Mouse (Mus musculus) intestine, postnatal 0 days (tissue): Measurements from ENCODE around the gene Nbea. TPM values are rescaled to one million over a fixed set of nuclear protein-coding genes. Genes with fewer than 3 reads are reported as not detected.

Experiments used
- ATAC-seq: fragments of 200-750 bp; cut with Nextera tagmentation; 2 replicates; pipeline ENCODE4 v1.8.0; 2017; ENCODE audit warnings: mild to moderate bottlenecking, moderate TSS enrichment, moderate library complexity
- H3K27ac ChIP-seq: fragments of 300-500 bp; sonication (generic); 2 replicates; pipeline ENCODE4 v1.5.1; 2014; ENCODE audit warnings: mild to moderate bottlenecking, low read depth, low read length, moderate library complexity
- H3K27me3 ChIP-seq: fragments of 300-500 bp; sonication (generic); replicated peaks from 2 replicates; pipeline ENCODE4 v1.6.1; 2014; ENCODE audit warnings: low read length, mixed read lengths; ENCODE audit not compliant: control insufficient read depth, insufficient read depth
- H3K36me3 ChIP-seq: fragments of 300-500 bp; sonication (generic); 2 replicates; pipeline ENCODE4 v1.6.1; 2014; ENCODE audit warnings: mild to moderate bottlenecking, moderate library complexity; ENCODE audit not compliant: control insufficient read depth, insufficient read depth
- H3K4me1 ChIP-seq: fragments of 300-500 bp; sonication (generic); replicated peaks from 2 replicates; pipeline ENCODE4 v1.6.1; 2014; ENCODE audit warnings: antibody characterized with exemption, low read length, mixed read lengths; ENCODE audit not compliant: control insufficient read depth, insufficient read depth
- H3K4me2 ChIP-seq: fragments of 300-500 bp; sonication (generic); replicated peaks from 2 replicates; pipeline ENCODE4 v1.6.1; 2014; ENCODE audit warnings: low read depth, mild to moderate bottlenecking, moderate library complexity
- H3K4me3 ChIP-seq: fragments of 300-500 bp; sonication (generic); 2 replicates; pipeline ENCODE4 v1.5.1; 2014; ENCODE audit warnings: low read depth, low read length
- H3K9ac ChIP-seq: fragments of 300-500 bp; sonication (generic); 2 replicates; pipeline ENCODE4 v1.6.1; 2014; ENCODE audit warnings: mild to moderate bottlenecking, low read depth, low read length
- H3K9me3 ChIP-seq: fragments of 300-500 bp; sonication (generic); 2 replicates; pipeline ENCODE4 v1.6.1; 2016; ENCODE audit warnings: mixed run types; ENCODE audit not compliant: control insufficient read depth
- CTCF ChIP-seq: sonication (generic); IDR thresholded peaks from 2 replicates; pipeline ENCODE4 v1.5.1; 2016; ENCODE audit warnings: low read depth, mild to moderate bottlenecking, control low read depth, antibody characterized with exemption, moderate library complexity
- WGBS: fragments of 180-500 bp; shearing (Covaris S2); extraction: QIAGEN DNeasy Blood & Tissue Kit; methylation state at CpG from one replicate; pipeline ENCODE4 v1.1.7; 2014; 5-methylcytosine and 5-hydroxymethylcytosine counted together
- polyA plus RNA-seq: library from polyadenylated mRNA; unstranded; fragments of >200 nt; fragmentation: Nextera tagmentation; extraction: Ambion mirVana; gene quantifications from 2 replicates; pipeline ENCODE4 v1.2.1, GENCODE M21; 2015

Gene Nbea
- polyA plus RNA-seq, 1 experiment from 2014 or later: 4.2 TPM

- no peaks in the 10 kb centered on the region for H3K36me3 ChIP-seq
- WGBS: 64% methylated on average over 2 of the region's 2 CpGs
- H3K4me2 ChIP-seq: no peak overlapping the region
- H3K4me1 ChIP-seq: no peaks in the 10 kb centered on the region
- H3K4me3 ChIP-seq: no peak overlapping the region
- no peak overlapping the region for H3K27ac ChIP-seq
- H3K9me3 ChIP-seq: no peaks in the 10 kb centered on the region
- no peak for ATAC-seq
- no peak overlapping the region for H3K9ac ChIP-seq
- no peaks in the 10 kb centered on the region for H3K27me3 ChIP-seq
- TF ChIP-seq CTCF: no peak
Measured at GRCm38 (mm10) chr3:55590291-55590690, 593.2 kb downstream of the Nbea start.

DNA sequence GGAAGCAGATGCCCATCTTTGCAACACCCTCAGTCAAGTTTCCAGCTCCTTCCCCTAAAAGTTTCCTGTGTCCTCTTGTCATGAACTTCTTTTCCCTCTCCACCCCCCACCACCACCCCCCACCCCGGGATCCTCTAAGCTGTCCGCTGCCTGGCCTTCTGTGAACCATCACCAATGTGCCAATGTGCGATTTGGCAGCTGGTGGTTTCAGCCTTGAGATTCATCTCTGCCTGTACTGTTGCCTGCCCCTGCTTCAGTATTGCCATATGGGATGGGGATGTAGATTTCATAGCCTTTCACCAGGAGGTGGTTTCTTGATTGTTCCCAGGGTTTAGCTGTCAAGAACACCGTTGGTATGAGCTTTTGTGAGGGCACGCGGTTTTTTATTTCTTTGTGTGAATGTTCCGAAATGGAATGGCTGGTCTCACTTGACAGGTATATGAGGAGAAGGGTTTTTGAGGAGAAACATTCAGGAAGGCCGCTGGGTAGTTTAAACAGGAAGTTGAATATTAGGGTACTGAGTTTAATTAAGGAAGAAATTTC is 594.0 kb downstream of the Nbea start:
- Histone ChIP-seq H3K9me3 (no peaks in the 10 kb centered on the region), H3K4me3 (no peak overlapping the region), H3K9ac (no peak overlapping the region), H3K4me2 (no peak overlapping the region), H3K4me1 (no peaks in the 10 kb centered on the region), H3K27ac (no peak overlapping the region), H3K36me3 (no peaks in the 10 kb centered on the region), H3K27me3 (no peaks in the 10 kb centered on the region)
- no peak for ATAC-seq
- TF ChIP-seq CTCF: no peak
- 66% methylated on average over 8 of the region's 8 CpGs for WGBS

DNA sequence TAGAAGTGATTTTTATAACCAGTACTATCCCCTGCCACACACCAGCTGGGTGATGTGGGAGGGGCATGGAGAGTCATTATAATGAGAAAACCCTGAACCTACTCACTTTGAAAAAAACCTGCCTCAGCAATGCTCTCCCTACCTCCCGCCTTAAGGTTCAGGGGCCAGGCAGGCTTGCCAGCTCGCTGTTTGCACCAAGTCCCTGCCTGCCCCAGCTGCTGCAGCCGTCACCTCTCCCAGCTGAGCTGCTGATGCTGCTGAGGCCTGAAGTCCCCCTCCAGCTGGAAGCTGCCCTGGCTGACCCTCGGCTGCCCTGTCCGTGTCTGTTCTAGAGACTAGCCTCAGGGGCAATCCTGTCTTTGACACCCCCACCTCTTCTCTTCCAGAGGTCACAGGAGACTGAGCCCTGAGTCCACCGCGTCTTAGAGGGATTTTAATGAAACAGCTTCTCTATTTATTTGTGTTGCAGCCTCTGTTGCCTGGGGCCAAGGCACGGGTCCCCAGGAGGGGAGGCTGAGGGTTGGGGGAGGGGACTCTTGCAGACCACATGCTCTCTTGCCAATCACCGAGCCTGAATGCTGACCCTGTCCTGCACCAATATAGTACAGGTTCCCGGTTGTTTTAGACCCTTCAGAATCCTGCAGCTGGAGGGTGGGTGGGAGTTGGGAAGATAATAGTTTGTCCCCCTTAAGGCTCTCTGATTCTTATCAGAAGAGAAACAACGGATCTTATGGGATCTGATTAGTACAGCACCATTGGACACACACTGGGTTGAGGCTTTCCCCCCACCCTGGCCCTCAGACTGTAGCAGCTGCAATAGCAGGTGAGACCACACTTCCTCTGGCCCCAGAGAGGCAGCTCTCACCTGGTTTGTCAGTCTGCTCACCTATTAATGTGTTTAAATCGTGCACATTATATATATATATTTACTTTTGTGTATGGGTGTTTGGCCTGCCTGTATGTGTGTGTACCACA is 595.2 kb downstream of the Nbea start:
- Histone ChIP-seq H3K27ac (no peak overlapping the region), H3K9me3 (no peaks in the 10 kb centered on the region), H3K9ac (no peak overlapping the region), H3K27me3 (no peaks in the 10 kb centered on the region), H3K4me2 (no peak overlapping the region), H3K4me1 (no peaks in the 10 kb centered on the region), H3K36me3 (no peaks in the 10 kb centered on the region), H3K4me3 (no peak overlapping the region)
- 26% methylated on average over 12 of the region's 12 CpGs for WGBS
- no peak for TF ChIP-seq CTCF
- no peak for ATAC-seq

GRCm38 (mm10) chr3:55587434-55587971 is 596.0 kb downstream of the Nbea start:
- no peak overlapping the region for H3K4me3 ChIP-seq
- no peak overlapping the region for H3K9ac ChIP-seq
- no peak overlapping the region for H3K4me2 ChIP-seq
- H3K27ac ChIP-seq: no peak overlapping the region
- TF ChIP-seq CTCF: no peak
- WGBS: 51% methylated on average over 12 of the region's 12 CpGs
- no peaks in the 10 kb centered on the region for H3K4me1 ChIP-seq
- H3K36me3 ChIP-seq: no peaks in the 10 kb centered on the region
- no peak for ATAC-seq
- no peaks in the 10 kb centered on the region for H3K27me3 ChIP-seq
- no peaks in the 10 kb centered on the region for H3K9me3 ChIP-seq
